Mouse (Mus musculus) kidney, adult 2 months (tissue): ENCODE measurements around the gene Sspo. TPM values are rescaled to one million over a fixed set of nuclear protein-coding genes. Genes with fewer than 3 reads are reported as not detected.
A peak's percentile ranks its signal among the peaks of the same experiment; 100 is the strongest.

ENCODE experiments used
- DNase-seq: peaks from one replicate; pipeline ENCODE4 v3.0.0; 2021
- H3K27ac ChIP-seq: fragments of 200-500 bp; 2 replicates; pipeline ENCODE4 v1.5.1; 2012; ENCODE audit warnings: low read depth, low read length, control low read depth, inconsistent platforms; ENCODE audit not compliant: insufficient read depth
- H3K27me3 ChIP-seq: fragments of 200-500 bp; replicated peaks from 2 replicates; pipeline ENCODE4 v1.6.1; 2012; ENCODE audit warnings: mild to moderate bottlenecking, moderate library complexity, low read length, inconsistent platforms; ENCODE audit not compliant: control insufficient read depth, insufficient read depth
- H3K36me3 ChIP-seq: fragments of 200-500 bp; 2 replicates; pipeline ENCODE4 v1.6.1; 2012; ENCODE audit warnings: mild to moderate bottlenecking, moderate library complexity, low read length, inconsistent platforms; ENCODE audit not compliant: control insufficient read depth, insufficient read depth
- H3K4me1 ChIP-seq: fragments of 200-500 bp; 2 replicates; pipeline ENCODE4 v1.6.1; 2011; ENCODE audit warnings: low read length; ENCODE audit not compliant: control insufficient read depth, insufficient read depth
- H3K4me3 ChIP-seq: fragments of 200-500 bp; 2 replicates; pipeline ENCODE4 v1.5.1; 2011; ENCODE audit warnings: mild to moderate bottlenecking, low read depth, low read length, control low read depth; ENCODE audit not compliant: insufficient read depth
- CTCF ChIP-seq: fragments of 200-500 bp; conservative IDR thresholded peaks from 2 replicates; pipeline ENCODE4 v1.5.1; 2011; ENCODE audit warnings: low read depth, mild to moderate bottlenecking, control low read depth, low read length, moderate library complexity, mixed read lengths; ENCODE audit not compliant: insufficient read depth, insufficient read length
- POLR2A ChIP-seq: fragments of 200-500 bp; IDR thresholded peaks from one replicate; pipeline ENCODE4 v1.6.1; 2011; ENCODE audit warnings: low read depth, low read length, control low read depth
- WGBS: fragments of 180-500 bp; shearing (Covaris S2); methylation state at CpG from one replicate; pipeline ENCODE4 v1.1.7; 2018; 5-methylcytosine and 5-hydroxymethylcytosine counted together
- polyA plus RNA-seq: library from polyadenylated mRNA; depleted of rRNA; stranded (reverse); fragments of >200 nt; gene quantifications from 2 replicates; pipeline ENCODE4 v1.2.3, GENCODE M21; 2012

Gene Sspo
- polyA plus RNA-seq, 1 experiment, result 1.5 TPM

GRCm38 (mm10) chr6:48444310-48445180, 3.5 kb upstream of the Sspo start:
- no peaks in the 10 kb centered on the region; the same call in 1 of the 2 replicates for H3K36me3 ChIP-seq
- peak overlapping the region; percentile 87 for H3K27ac ChIP-seq
- H3K27me3 ChIP-seq, result no peaks in the 10 kb centered on the region
- TF ChIP-seq POLR2A, result no peak
- H3K4me3 ChIP-seq, result peak overlapping the region; percentile 77
- 1% methylated on average over 32 of the region's 34 CpGs for WGBS
- H3K4me1 ChIP-seq, result peaks cover 23% of the 10 kb centered on the region; the same call in 1 of the 2 replicates
- no peak for DNase-seq

GRCm38 (mm10) chr6:48445181-48446101, 2.6 kb upstream of the Sspo start, which contains the start of gene Zfp467:
Gene Zfp467 (minus strand): TSS chr6:48445825.
- peaks cover 16% of the 10 kb centered on the region; the same call in 1 of the 2 replicates for H3K4me1 ChIP-seq
- no peaks in the 10 kb centered on the region; the same call in 1 of the 2 replicates for H3K36me3 ChIP-seq
- peak within 1 kb of the TSS; percentile 77 for H3K4me3 ChIP-seq
- TF ChIP-seq CTCF (no peak), POLR2A (peak; percentile 80)
- peak; percentile 77 for DNase-seq
- WGBS, result 1% methylated on average over 65 of the region's 65 CpGs
- peak within 1 kb of the TSS; percentile 100 for H3K27ac ChIP-seq
- H3K27me3 ChIP-seq, result no peaks in the 10 kb centered on the region

DNA sequence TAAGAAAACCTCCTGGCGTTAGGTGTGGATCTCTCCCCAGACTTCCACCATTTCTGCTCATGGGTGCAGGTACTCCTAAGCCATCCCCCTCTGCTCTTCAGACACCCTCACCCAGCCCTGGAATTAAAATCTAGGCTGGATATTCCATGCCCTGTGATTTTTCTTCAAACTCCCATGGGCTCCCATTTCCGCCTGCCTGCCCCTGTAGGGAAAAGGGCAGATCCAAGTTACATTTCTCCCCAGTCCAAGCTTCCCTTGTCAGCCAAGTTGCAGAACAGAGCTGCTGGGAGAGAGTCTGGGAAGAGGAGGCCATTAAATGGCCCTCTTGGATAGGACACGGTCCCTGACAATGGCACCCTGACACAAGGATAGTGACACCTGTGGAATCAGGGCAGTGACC, 1.8 kb upstream of the Sspo start:
- no peaks in the 10 kb centered on the region for H3K27me3 ChIP-seq
- DNase-seq, result no peak
- no peaks in the 10 kb centered on the region; the same call in 1 of the 2 replicates for H3K36me3 ChIP-seq
- WGBS, result 41% methylated on average over 3 of the region's 3 CpGs
- peak overlapping the region; percentile 77 for H3K4me3 ChIP-seq
- peaks cover 14% of the 10 kb centered on the region; the same call in 1 of the 2 replicates for H3K4me1 ChIP-seq
- H3K27ac ChIP-seq, result peak overlapping the region; percentile 100
- no peak for TF ChIP-seq POLR2A
- no peak for TF ChIP-seq CTCF

GRCm38 (mm10) chr6:48446896-48447295, 1.1 kb upstream of the Sspo start:
- 89% methylated on average over 3 of the region's 3 CpGs for WGBS
- Histone ChIP-seq H3K4me1 (peaks cover 12% of the 10 kb centered on the region; the same call in 1 of the 2 replicates), H3K4me3 (no peak overlapping the region), H3K27me3 (no peaks in the 10 kb centered on the region), H3K36me3 (no peaks in the 10 kb centered on the region), H3K27ac (peak overlapping the region; percentile 100; the same call in 1 of the 2 replicates)
- TF ChIP-seq CTCF, result no peak
- TF ChIP-seq POLR2A, result no peak
- DNase-seq, result no peak

DNA sequence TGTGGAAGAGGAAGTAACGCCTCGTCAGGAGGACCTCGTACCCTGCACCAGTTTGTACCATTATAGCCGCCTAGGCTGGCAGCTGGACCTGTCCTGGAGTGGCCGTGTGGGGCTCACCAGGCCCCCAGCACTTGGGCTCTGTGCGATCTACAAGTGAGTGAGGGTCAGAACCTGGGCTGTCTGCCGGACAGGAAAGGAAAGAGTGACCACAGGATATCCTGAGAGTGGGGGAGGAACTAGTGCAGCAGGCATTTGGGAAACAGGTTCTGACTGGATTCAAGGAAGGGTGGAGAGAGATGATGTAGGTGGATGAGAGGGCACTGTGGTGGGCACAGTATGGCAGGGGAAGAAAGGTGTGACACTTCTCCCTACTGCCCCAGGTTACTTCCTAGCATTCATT, 498 bp downstream of the Sspo start:
- Histone ChIP-seq H3K27me3 (no peaks in the 10 kb centered on the region), H3K4me3 (no peak overlapping the region), H3K4me1 (peaks cover 8% of the 10 kb centered on the region; the same call in 1 of the 2 replicates), H3K36me3 (no peaks in the 10 kb centered on the region), H3K27ac (no peak overlapping the region)
- no peak for TF ChIP-seq POLR2A
- TF ChIP-seq CTCF, result no peak
- WGBS, result 75% methylated on average over 7 of the region's 7 CpGs
- DNase-seq, result peak; percentile 21

DNA sequence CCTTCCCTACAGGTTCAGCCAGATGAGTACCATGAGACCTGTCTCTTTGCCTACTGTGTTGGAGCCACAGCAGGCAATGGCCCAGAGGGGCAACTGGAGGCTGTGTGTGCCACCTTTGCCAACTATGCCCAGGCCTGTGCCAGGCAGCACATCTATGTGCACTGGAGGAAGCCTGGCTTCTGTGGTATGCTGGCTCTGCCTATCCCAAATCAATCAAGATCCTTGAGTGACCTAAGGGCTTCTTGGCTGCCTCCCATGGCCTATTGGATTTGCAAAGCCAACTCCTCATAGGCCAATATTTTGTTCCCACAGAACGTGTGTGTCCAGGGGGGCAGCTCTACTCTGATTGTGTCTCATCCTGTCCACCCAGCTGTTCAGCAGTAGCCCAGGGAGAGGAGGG, 4.1 kb downstream of the Sspo start:
- Histone ChIP-seq H3K4me3 (no peak overlapping the region), H3K27ac (no peak overlapping the region), H3K27me3 (no peaks in the 10 kb centered on the region), H3K4me1 (no peaks in the 10 kb centered on the region), H3K36me3 (no peaks in the 10 kb centered on the region)
- DNase-seq, result no peak
- 81% methylated on average over 1 of the region's 1 CpGs for WGBS
- TF ChIP-seq CTCF, result no peak
- no peak for TF ChIP-seq POLR2A
